Mouse (Mus musculus): ENCODE data around the gene Mars.

DNA sequence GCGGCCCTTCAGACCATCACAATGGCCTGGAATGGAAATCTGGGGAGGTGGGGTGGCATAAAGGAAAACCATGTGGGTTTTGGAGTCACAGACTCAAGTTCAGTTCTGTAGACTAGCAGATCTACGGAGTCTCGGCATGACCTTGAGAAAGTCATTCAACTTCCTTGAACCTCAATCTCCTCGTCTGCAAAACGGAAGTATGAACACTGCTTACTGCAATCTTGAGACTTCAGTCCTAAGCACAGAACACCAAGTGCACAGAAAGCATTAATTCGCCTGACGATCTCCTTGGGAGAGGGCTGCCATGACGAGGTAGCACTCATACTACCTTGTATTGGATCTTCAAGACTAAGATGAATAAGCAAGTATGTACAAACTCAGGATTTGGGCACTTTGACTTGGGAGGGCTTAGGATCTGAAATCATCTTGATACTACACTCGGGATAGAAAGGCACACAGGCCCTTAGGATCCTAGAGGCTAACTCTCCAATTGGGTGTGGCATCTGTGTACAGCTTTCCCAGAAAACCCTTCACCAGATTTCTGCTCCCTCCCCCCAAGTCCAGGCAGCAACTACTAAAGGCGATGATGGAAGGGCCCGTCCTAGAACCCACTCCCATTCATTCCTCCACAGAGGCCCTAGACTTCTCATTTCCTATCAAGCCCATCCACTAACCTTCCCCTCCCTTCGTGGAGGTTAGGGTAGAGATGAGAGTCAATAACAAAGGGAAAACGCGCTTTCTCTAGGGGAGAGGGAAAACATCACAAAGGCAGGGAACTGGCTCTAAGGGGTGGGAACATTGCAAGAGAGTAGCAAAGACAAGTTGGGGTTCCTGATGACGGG lies 49.7 kb downstream of the Mars start:
- no peak for TF ChIP-seq CTCF (IDR thresholded peaks at IDR 0.05; ENCODE audit: low read depth, low read length)
- TF ChIP-seq TAL1 (conservative IDR thresholded peaks at IDR 0.05; ENCODE audit: low read depth, low read length) = no peak
- no peak for TF ChIP-seq GATA1 (IDR thresholded peaks at IDR 0.05; ENCODE audit: borderline replicate concordance, low read length)

Measured in G1E (cell line).